Mouse (Mus musculus) kidney, adult 2 months (tissue): ENCODE data around the gene Dennd2c.

Experiments used
- CTCF ChIP-seq: fragments of 200-500 bp; conservative IDR thresholded peaks from 2 replicates; pipeline ENCODE4 v1.5.1; 2011; ENCODE audit warnings: low read depth, mild to moderate bottlenecking, control low read depth, low read length, moderate library complexity, mixed read lengths; ENCODE audit not compliant: insufficient read depth, insufficient read length
- POLR2A ChIP-seq: fragments of 200-500 bp; IDR thresholded peaks from one replicate; pipeline ENCODE4 v1.6.1; 2011; ENCODE audit warnings: low read depth, low read length, control low read depth

DNA sequence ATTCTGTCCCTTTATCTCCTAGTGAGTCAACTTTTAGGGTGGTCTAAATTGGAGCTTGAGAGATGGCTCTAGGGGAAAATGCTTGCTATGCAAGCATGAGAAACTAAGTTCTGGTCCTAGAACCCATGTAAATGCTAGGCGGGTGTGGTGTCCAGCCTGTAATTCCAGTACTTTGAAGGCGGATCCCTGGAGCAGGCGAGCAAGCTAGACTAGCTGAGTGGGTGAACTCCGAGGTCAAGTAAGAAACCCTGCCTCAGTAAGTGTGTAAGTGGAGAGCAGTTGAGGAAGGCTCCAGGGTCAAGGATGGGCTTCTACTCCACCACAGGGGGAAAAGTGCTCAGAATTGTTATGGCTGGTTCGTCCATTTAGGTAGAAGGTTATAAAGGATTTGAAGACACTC, 25.3 kb downstream of the Dennd2c start:
- TF ChIP-seq POLR2A, result no peak
- TF ChIP-seq CTCF, result no peak
